Mouse (Mus musculus) erythroblast, embryonic 14.5 days (primary cell): Measurements from ENCODE around the gene Kcna3.

ENCODE experiments used
- GATA1 ChIP-seq: IDR thresholded peaks from 2 replicates; pipeline ENCODE4 v1.6.1; 2012; ENCODE audit warnings: low read length, inconsistent platforms, mixed read lengths
- TAL1 ChIP-seq: IDR thresholded peaks from 3 replicates; pipeline ENCODE4 v1.6.1; 2012; ENCODE audit warnings: low read length, inconsistent platforms, mixed read lengths

- TF ChIP-seq GATA1 (no peak), TAL1 (no peak)
Observed at GRCm38 (mm10) chr3:107066165-107066850, 30.3 kb downstream of the Kcna3 start.
